Mouse (Mus musculus) limb, embryonic 14.5 days (tissue): Measurements from ENCODE around the gene 2310039H08Rik. TPM values are rescaled to one million over a fixed set of nuclear protein-coding genes. Genes with fewer than 3 reads are reported as not detected.

ENCODE experiments used
- ATAC-seq: fragments of 200-750 bp; cut with Nextera tagmentation; 2 replicates; pipeline ENCODE4 v1.8.0; 2017; ENCODE audit warnings: low read depth, moderate number of reproducible peaks, moderate TSS enrichment; ENCODE audit not compliant: low FRiP score
- DNase-seq: peaks from one replicate; pipeline ENCODE4 v3.0.0-alpha.2; 2015; ENCODE audit warnings: low spot score
- H3K27ac ChIP-seq: fragments of 300-500 bp; sonication (generic); replicated peaks from 2 replicates; pipeline ENCODE4 v1.5.1; 2014; ENCODE audit warnings: low read depth, mild to moderate bottlenecking, low read length, moderate library complexity, mixed read lengths
- H3K27me3 ChIP-seq: fragments of 300-500 bp; sonication (generic); 2 replicates; pipeline ENCODE4 v1.6.1; 2014; ENCODE audit warnings: low read length, mixed read lengths; ENCODE audit not compliant: control insufficient read depth, insufficient read depth
- H3K36me3 ChIP-seq: fragments of 300-500 bp; sonication (generic); 2 replicates; pipeline ENCODE4 v1.6.1; 2014; ENCODE audit warnings: mild to moderate bottlenecking, low read length, moderate library complexity, mixed read lengths; ENCODE audit not compliant: control insufficient read depth, insufficient read depth
- H3K4me1 ChIP-seq: fragments of 300-500 bp; sonication (generic); 2 replicates; pipeline ENCODE4 v1.6.1; 2014; ENCODE audit warnings: antibody characterized with exemption, low read length, mixed read lengths; ENCODE audit not compliant: control insufficient read depth, insufficient read depth
- H3K4me2 ChIP-seq: fragments of 300-500 bp; sonication (generic); replicated peaks from 2 replicates; pipeline ENCODE4 v1.6.1; 2014; ENCODE audit warnings: low read depth, mild to moderate bottlenecking, low read length, moderate library complexity; ENCODE audit not compliant: severe bottlenecking
- H3K4me3 ChIP-seq: fragments of 300-500 bp; sonication (generic); replicated peaks from 2 replicates; pipeline ENCODE4 v1.5.1; 2014; ENCODE audit warnings: low read length
- H3K9ac ChIP-seq: fragments of 300-500 bp; sonication (generic); 2 replicates; pipeline ENCODE4 v1.6.1; 2014; ENCODE audit warnings: mild to moderate bottlenecking, low read depth, low read length, moderate library complexity; ENCODE audit not compliant: severe bottlenecking
- H3K9me3 ChIP-seq: fragments of 300-500 bp; sonication (generic); 2 replicates; pipeline ENCODE4 v1.6.1; 2016; ENCODE audit warnings: low read length; ENCODE audit not compliant: control insufficient read depth
- POLR2A ChIP-seq: fragments of 200-500 bp; IDR thresholded peaks from 2 replicates; pipeline ENCODE4 v1.8.0; 2012; ENCODE audit warnings: inconsistent platforms, mild to moderate bottlenecking, moderate library complexity, borderline replicate concordance; ENCODE audit not compliant: insufficient read depth, insufficient read length; ENCODE audit errors: extremely low read depth
- WGBS: fragments of 180-500 bp; shearing (Covaris S2); extraction: QIAGEN DNeasy Blood & Tissue Kit; methylation state at CpG from one replicate; pipeline ENCODE4 v1.1.7; 2014; 5-methylcytosine and 5-hydroxymethylcytosine counted together
- polyA plus RNA-seq, 2 experiments: library from polyadenylated mRNA; depleted of rRNA in 1 of 2; stranded (reverse) in 1 of 2; unstranded in 1 of 2; fragments of >200 nt; fragmentation: Nextera tagmentation in 1 of 2; extraction: Ambion mirVana in 1 of 2; gene quantifications; 2 replicates each; pipeline versions ENCODE4 v1.2.1 to v1.2.3; 2012 to 2014

2310039H08Rik gene
- polyA plus RNA-seq, 2 experiments = 85.4 to 106 TPM

DNA sequence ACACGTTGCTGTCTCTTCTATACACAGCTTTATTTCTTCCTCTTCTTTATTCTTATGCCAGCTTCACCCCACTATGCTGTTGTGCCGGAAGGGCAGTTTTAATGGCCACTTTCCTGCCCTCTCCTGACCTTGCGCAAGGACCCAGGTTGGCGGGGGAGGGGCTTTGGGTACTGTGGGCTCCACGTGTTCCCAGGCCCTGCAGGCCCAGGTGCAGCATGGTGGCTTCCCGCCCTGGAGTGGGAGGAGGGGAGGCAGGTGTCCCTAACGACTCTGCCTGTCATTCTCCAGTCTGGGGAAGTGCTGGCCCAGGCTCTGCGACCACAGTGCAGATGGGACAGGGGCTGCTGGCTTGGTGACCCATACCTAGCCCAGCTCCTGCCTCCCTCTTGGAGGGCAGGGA, 4.6 kb upstream of the 2310039H08Rik start:
- H3K9ac ChIP-seq = no peak overlapping the region

GRCm38 (mm10) chr17:46770546-46770945, 1.9 kb upstream of the 2310039H08Rik start:
- Histone ChIP-seq H3K9ac (no peak overlapping the region), H3K4me1 (peaks cover 10% of the 10 kb centered on the region), H3K27me3 (no peaks in the 10 kb centered on the region), H3K4me2 (no peak overlapping the region), H3K9me3 (no peaks in the 10 kb centered on the region), H3K4me3 (no peak overlapping the region), H3K27ac (no peak overlapping the region), H3K36me3 (peaks cover 9% of the 10 kb centered on the region)
- TF ChIP-seq POLR2A = no peak
- DNase-seq (no peak), ATAC-seq (no peak)
- WGBS = 93% methylated on average over 11 of the region's 11 CpGs

More for the DNA sequence above, 4.6 kb upstream of the 2310039H08Rik start:
- H3K27ac ChIP-seq = no peak overlapping the region
- H3K4me2 ChIP-seq = no peak overlapping the region
- no peaks in the 10 kb centered on the region for H3K27me3 ChIP-seq
- DNase-seq (no peak), ATAC-seq (no peak)
- peaks cover 4% of the 10 kb centered on the region for H3K4me1 ChIP-seq
- no peak for TF ChIP-seq POLR2A
- WGBS = 40% methylated on average over 8 of the region's 8 CpGs
- H3K4me3 ChIP-seq = no peak overlapping the region
- no peaks in the 10 kb centered on the region for H3K36me3 ChIP-seq
- no peaks in the 10 kb centered on the region for H3K9me3 ChIP-seq

GRCm38 (mm10) chr17:46771025-46771424, 1.4 kb upstream of the 2310039H08Rik start:
- peaks cover 13% of the 10 kb centered on the region for H3K36me3 ChIP-seq
- 81% methylated on average over 4 of the region's 4 CpGs for WGBS
- no peak for DNase-seq
- H3K9me3 ChIP-seq = no peaks in the 10 kb centered on the region
- peaks cover 10% of the 10 kb centered on the region for H3K4me1 ChIP-seq
- no peak overlapping the region for H3K27ac ChIP-seq
- no peak overlapping the region for H3K9ac ChIP-seq
- no peak for ATAC-seq
- H3K4me3 ChIP-seq = no peak overlapping the region
- H3K4me2 ChIP-seq = no peak overlapping the region
- no peaks in the 10 kb centered on the region for H3K27me3 ChIP-seq
- TF ChIP-seq POLR2A = no peak

DNA sequence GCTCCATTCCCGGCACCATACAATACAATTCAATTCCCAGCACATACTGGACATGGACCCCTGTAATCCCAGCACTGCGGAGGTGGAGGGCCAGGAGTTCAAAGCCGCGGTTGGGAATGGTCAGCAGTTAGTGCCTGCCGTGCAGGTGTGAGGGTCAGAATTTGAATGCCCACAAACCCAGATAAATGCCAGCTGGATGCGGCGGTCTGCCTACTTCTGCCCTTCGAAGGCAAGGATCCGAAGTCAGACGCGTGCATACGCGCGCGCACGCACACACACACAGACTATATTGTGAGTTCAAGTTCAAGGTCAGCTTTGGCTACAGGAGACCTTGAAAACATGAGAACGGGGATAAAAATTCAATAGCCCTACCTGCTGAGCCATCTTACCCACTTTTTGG, 819 bp upstream of the 2310039H08Rik start:
- no peak for TF ChIP-seq POLR2A
- no peaks in the 10 kb centered on the region for H3K27me3 ChIP-seq
- H3K9ac ChIP-seq = peak overlapping the region; percentile 83
- no peaks in the 10 kb centered on the region for H3K9me3 ChIP-seq
- DNase-seq (no peak), ATAC-seq (no peak)
- WGBS = 63% methylated on average over 17 of the region's 17 CpGs
- peaks cover 19% of the 10 kb centered on the region for H3K36me3 ChIP-seq
- H3K4me1 ChIP-seq = peaks cover 10% of the 10 kb centered on the region
- H3K27ac ChIP-seq = peak overlapping the region; percentile 84; the same call in 1 of the 2 replicates
- peak overlapping the region; percentile 92 for H3K4me3 ChIP-seq
- H3K4me2 ChIP-seq = peak overlapping the region; percentile 58

- Histone ChIP-seq H3K27ac (peak overlapping the region; percentile 84), H3K9me3 (no peaks in the 10 kb centered on the region), H3K9ac (peak overlapping the region; percentile 83), H3K4me1 (peaks cover 10% of the 10 kb centered on the region), H3K36me3 (peaks cover 23% of the 10 kb centered on the region), H3K4me2 (peak overlapping the region; percentile 58), H3K27me3 (no peaks in the 10 kb centered on the region), H3K4me3 (peak overlapping the region; percentile 92)
- ATAC-seq = peak; percentile 20; the same call in 1 of the 2 replicates
- WGBS = 5% methylated on average over 5 of the region's 5 CpGs
- DNase-seq = no peak
- TF ChIP-seq POLR2A = no peak
These were observed 414 bp upstream of the 2310039H08Rik start for GRCm38 (mm10) chr17:46772038-46772403.
